Mouse (Mus musculus): ENCODE measurements around the gene Wwox. TPM values are rescaled to one million over a fixed set of nuclear protein-coding genes. Genes with fewer than 3 reads are reported as not detected.

Wwox gene
- polyA plus RNA-seq, 1 experiment from 2014 or later = 14.0 TPM

GRCm38 (mm10) chr8:114679386-114680098 is 240.1 kb downstream of the Wwox start:
- peaks cover 31% of the 10 kb centered on the region for H3K4me1 ChIP-seq (replicated peaks; ENCODE audit: control insufficient read depth, insufficient read depth, low read length)
- H3K9me3 ChIP-seq (ENCODE audit: control insufficient read depth, low read length) = no peaks in the 10 kb centered on the region
- H3K27ac ChIP-seq (ENCODE audit: low read depth) = 0 out of 2 replicates have a peak overlapping the region, but pooled peaks have one; percentile 33
- no peak overlapping the region for H3K4me2 ChIP-seq (ENCODE audit: low read length)
- ATAC-seq (replicated peaks; ENCODE audit: low FRiP score, low TSS enrichment, low read depth) = peak; percentile 55; the same call in 1 of the 2 replicates
- DNase-seq (ENCODE audit: low spot score) = no peak
- no peaks in the 10 kb centered on the region for H3K27me3 ChIP-seq (replicated peaks; ENCODE audit: control insufficient read depth, insufficient read depth, low read length)
- WGBS = 44% methylated on average over 14 of the region's 14 CpGs
- no peak overlapping the region for H3K4me3 ChIP-seq (ENCODE audit: low read depth, low read length)
- no peak overlapping the region for H3K9ac ChIP-seq (ENCODE audit: low read length)
- no peaks in the 10 kb centered on the region for H3K36me3 ChIP-seq (ENCODE audit: control insufficient read depth, insufficient read depth, low read length)

- 25% methylated on average over 10 of the region's 10 CpGs for WGBS
- no peak for DNase-seq (ENCODE audit: low spot score)
- ATAC-seq (replicated peaks; ENCODE audit: low FRiP score, low TSS enrichment, low read depth) = no peak
Measured at GRCm38 (mm10) chr8:114681136-114681535, 241.7 kb downstream of the Wwox start.

GRCm38 (mm10) chr8:114682166-114682565 is 242.7 kb downstream of the Wwox start:
- DNase-seq (ENCODE audit: low spot score) = no peak
- Histone ChIP-seq H3K27ac (ENCODE audit: low read depth) (no peak overlapping the region), H3K4me2 (ENCODE audit: low read length) (no peak overlapping the region)

More at GRCm38 (mm10) chr8:114681136-114681535, 241.7 kb downstream of the Wwox start:
- Histone ChIP-seq H3K4me2 (ENCODE audit: low read length) (no peak overlapping the region; the same call in 1 of the 2 replicates), H3K9ac (ENCODE audit: low read length) (no peak overlapping the region), H3K4me3 (ENCODE audit: low read depth, low read length) (no peak overlapping the region), H3K4me1 (replicated peaks; ENCODE audit: control insufficient read depth, insufficient read depth, low read length) (peaks cover 31% of the 10 kb centered on the region), H3K36me3 (ENCODE audit: control insufficient read depth, insufficient read depth, low read length) (no peaks in the 10 kb centered on the region), H3K27ac (ENCODE audit: low read depth) (no peak overlapping the region; the same call in 1 of the 2 replicates), H3K9me3 (ENCODE audit: control insufficient read depth, low read length) (no peaks in the 10 kb centered on the region), H3K27me3 (replicated peaks; ENCODE audit: control insufficient read depth, insufficient read depth, low read length) (no peaks in the 10 kb centered on the region)

GRCm38 (mm10) chr8:114684046-114684702 is 244.7 kb downstream of the Wwox start:
- Histone ChIP-seq H3K9me3 (ENCODE audit: control insufficient read depth, low read length) (no peaks in the 10 kb centered on the region), H3K4me3 (ENCODE audit: low read depth, low read length) (no peak overlapping the region), H3K27me3 (replicated peaks; ENCODE audit: control insufficient read depth, insufficient read depth, low read length) (no peaks in the 10 kb centered on the region), H3K9ac (ENCODE audit: low read length) (no peak overlapping the region), H3K36me3 (ENCODE audit: control insufficient read depth, insufficient read depth, low read length) (no peaks in the 10 kb centered on the region), H3K4me1 (replicated peaks; ENCODE audit: control insufficient read depth, insufficient read depth, low read length) (peaks cover 29% of the 10 kb centered on the region), H3K27ac (ENCODE audit: low read depth) (peak overlapping the region; percentile 58), H3K4me2 (ENCODE audit: low read length) (no peak overlapping the region)
- 50% methylated on average over 11 of the region's 11 CpGs for WGBS
- no peak for DNase-seq (ENCODE audit: low spot score)
- no peak for ATAC-seq (replicated peaks; ENCODE audit: low FRiP score, low TSS enrichment, low read depth)

More at GRCm38 (mm10) chr8:114682166-114682565, 242.7 kb downstream of the Wwox start:
- H3K36me3 ChIP-seq (ENCODE audit: control insufficient read depth, insufficient read depth, low read length) = no peaks in the 10 kb centered on the region
- H3K27me3 ChIP-seq (replicated peaks; ENCODE audit: control insufficient read depth, insufficient read depth, low read length) = no peaks in the 10 kb centered on the region
- ATAC-seq (replicated peaks; ENCODE audit: low FRiP score, low TSS enrichment, low read depth) = no peak
- H3K9ac ChIP-seq (ENCODE audit: low read length) = no peak overlapping the region
- WGBS = 43% methylated on average over 10 of the region's 10 CpGs
- H3K4me1 ChIP-seq (replicated peaks; ENCODE audit: control insufficient read depth, insufficient read depth, low read length) = peaks cover 31% of the 10 kb centered on the region
- H3K4me3 ChIP-seq (ENCODE audit: low read depth, low read length) = no peak overlapping the region
- H3K9me3 ChIP-seq (ENCODE audit: control insufficient read depth, low read length) = no peaks in the 10 kb centered on the region

- Histone ChIP-seq H3K9ac (ENCODE audit: low read length) (no peak overlapping the region), H3K4me1 (replicated peaks; ENCODE audit: control insufficient read depth, insufficient read depth, low read length) (peaks cover 13% of the 10 kb centered on the region; the same call in 1 of the 2 replicates), H3K27ac (ENCODE audit: low read depth) (no peak overlapping the region), H3K4me3 (ENCODE audit: low read depth, low read length) (no peak overlapping the region), H3K36me3 (ENCODE audit: control insufficient read depth, insufficient read depth, low read length) (no peaks in the 10 kb centered on the region), H3K27me3 (replicated peaks; ENCODE audit: control insufficient read depth, insufficient read depth, low read length) (no peaks in the 10 kb centered on the region), H3K9me3 (ENCODE audit: control insufficient read depth, low read length) (no peaks in the 10 kb centered on the region), H3K4me2 (ENCODE audit: low read length) (no peak overlapping the region)
- ATAC-seq (replicated peaks; ENCODE audit: low FRiP score, low TSS enrichment, low read depth) (no peak), DNase-seq (ENCODE audit: low spot score) (no peak)
- WGBS = 79% methylated on average over 4 of the region's 4 CpGs
Measured at GRCm38 (mm10) chr8:114686462-114686861, 247.0 kb downstream of the Wwox start.

- H3K4me2 ChIP-seq (ENCODE audit: low read length) = no peak overlapping the region
- H3K27ac ChIP-seq (ENCODE audit: low read depth) = no peak overlapping the region
- ATAC-seq (replicated peaks; ENCODE audit: low FRiP score, low TSS enrichment, low read depth) = no peak
- no peaks in the 10 kb centered on the region for H3K9me3 ChIP-seq (ENCODE audit: control insufficient read depth, low read length)
- WGBS = 75% methylated on average over 11 of the region's 11 CpGs
- DNase-seq (ENCODE audit: low spot score) = no peak
- H3K9ac ChIP-seq (ENCODE audit: low read length) = no peak overlapping the region
- no peak overlapping the region for H3K4me3 ChIP-seq (ENCODE audit: low read depth, low read length)
- no peaks in the 10 kb centered on the region for H3K36me3 ChIP-seq (ENCODE audit: control insufficient read depth, insufficient read depth, low read length)
- no peaks in the 10 kb centered on the region for H3K27me3 ChIP-seq (replicated peaks; ENCODE audit: control insufficient read depth, insufficient read depth, low read length)
- peaks cover 5% of the 10 kb centered on the region; the same call in 1 of the 2 replicates for H3K4me1 ChIP-seq (replicated peaks; ENCODE audit: control insufficient read depth, insufficient read depth, low read length)
Measured at GRCm38 (mm10) chr8:114688732-114689131, 249.3 kb downstream of the Wwox start.

GRCm38 (mm10) chr8:114694566-114695198 is 255.2 kb downstream of the Wwox start:
- no peak for ATAC-seq (replicated peaks; ENCODE audit: low FRiP score, low TSS enrichment, low read depth)
- H3K27me3 ChIP-seq (replicated peaks; ENCODE audit: control insufficient read depth, insufficient read depth, low read length) = no peaks in the 10 kb centered on the region

GRCm38 (mm10) chr8:114703517-114703916 is 264.1 kb downstream of the Wwox start:
- H3K4me3 ChIP-seq (ENCODE audit: low read depth, low read length) = no peak overlapping the region
- no peaks in the 10 kb centered on the region for H3K27me3 ChIP-seq (replicated peaks; ENCODE audit: control insufficient read depth, insufficient read depth, low read length)
- DNase-seq (ENCODE audit: low spot score) (no peak), ATAC-seq (replicated peaks; ENCODE audit: low FRiP score, low TSS enrichment, low read depth) (no peak)
- no peak overlapping the region for H3K27ac ChIP-seq (ENCODE audit: low read depth)
- H3K9ac ChIP-seq (ENCODE audit: low read length) = no peak overlapping the region
- no peaks in the 10 kb centered on the region for H3K36me3 ChIP-seq (ENCODE audit: control insufficient read depth, insufficient read depth, low read length)
- no peak overlapping the region for H3K4me2 ChIP-seq (ENCODE audit: low read length)
- WGBS = 46% methylated on average over 5 of the region's 5 CpGs
- no peaks in the 10 kb centered on the region for H3K9me3 ChIP-seq (ENCODE audit: control insufficient read depth, low read length)
- H3K4me1 ChIP-seq (replicated peaks; ENCODE audit: control insufficient read depth, insufficient read depth, low read length) = peaks cover 10% of the 10 kb centered on the region

More at GRCm38 (mm10) chr8:114694566-114695198, 255.2 kb downstream of the Wwox start:
- Histone ChIP-seq H3K4me1 (replicated peaks; ENCODE audit: control insufficient read depth, insufficient read depth, low read length) (no peaks in the 10 kb centered on the region), H3K4me3 (ENCODE audit: low read depth, low read length) (no peak overlapping the region), H3K36me3 (ENCODE audit: control insufficient read depth, insufficient read depth, low read length) (no peaks in the 10 kb centered on the region), H3K4me2 (ENCODE audit: low read length) (no peak overlapping the region), H3K27ac (ENCODE audit: low read depth) (no peak overlapping the region), H3K9ac (ENCODE audit: low read length) (no peak overlapping the region), H3K9me3 (ENCODE audit: control insufficient read depth, low read length) (no peaks in the 10 kb centered on the region)
- 82% methylated on average over 4 of the region's 4 CpGs for WGBS
- no peak for DNase-seq (ENCODE audit: low spot score)
